In genomic region chr11:88952117-88952516, GRCm38 (mm10) we compare ENCODE assay signal across 33 mouse cellular contexts. TPM values are rescaled to one million over a fixed set of nuclear protein-coding genes. Genes with fewer than 3 reads are reported as not detected.
"Had no signal": no experiment of that assay in that cellular context is flagged by ENCODE, and none has a peak within 500 bp of the region (broad histone marks: within the 10 kb centered on the region; RNA-seq: fewer than 3 reads in every experiment).

No protein-coding gene starts in this region.

- DNase-seq: gastrocnemius, postnatal 14 days; gastrocnemius, postnatal 36 days; heart, adult 11 months; heart, adult 2 months; heart, postnatal 14 days; heart, postnatal 4 days; kidney, adult 18-20 months; kidney, adult 8-10 months; kidney, postnatal 10 days; kidney, postnatal 25 days; kidney, postnatal 4 days; left cerebral cortex, postnatal 4 days had no signal

- H3K9me3 ChIP-seq: heart, embryonic 13.5 days; heart, embryonic 15.5 days; hindbrain, embryonic 10.5 days; hindbrain, embryonic 13.5 days; hindbrain, embryonic 15.5 days; intestine, embryonic 15.5 days; limb, embryonic 13.5 days; limb, embryonic 15.5 days; liver, embryonic 12.5 days had no signal

- H3K27me3 ChIP-seq: heart, embryonic 13.5 days; heart, embryonic 15.5 days; hindbrain, embryonic 13.5 days; hindbrain, embryonic 15.5 days; intestine, embryonic 15.5 days; limb, embryonic 13.5 days; limb, embryonic 15.5 days; liver, embryonic 12.5 days had no signal

- H3K9ac ChIP-seq: heart, embryonic 13.5 days; heart, embryonic 15.5 days; hindbrain, embryonic 13.5 days; hindbrain, embryonic 15.5 days; intestine, embryonic 15.5 days; limb, embryonic 13.5 days; limb, embryonic 15.5 days; liver, embryonic 12.5 days; liver, embryonic 14.5 days had no signal

- H3K36me3 ChIP-seq: heart, embryonic 15.5 days had no signal

- H3K4me1 ChIP-seq: intestine, embryonic 15.5 days had no signal

- H3K27ac ChIP-seq: heart, adult 2 months; heart, embryonic 13.5 days; heart, embryonic 15.5 days; hindbrain, embryonic 10.5 days; hindbrain, embryonic 13.5 days; hindbrain, embryonic 15.5 days; hindbrain, postnatal 0 days; intestine, embryonic 15.5 days; layer of hippocampus, adult 2 months; limb, embryonic 13.5 days; limb, embryonic 15.5 days; liver, embryonic 12.5 days; liver, embryonic 14.5 days had no signal

- H3K4me3 ChIP-seq: heart, adult 2 months; heart, embryonic 13.5 days; heart, embryonic 15.5 days; hindbrain, embryonic 10.5 days; hindbrain, embryonic 13.5 days; hindbrain, embryonic 15.5 days; intestine, embryonic 15.5 days; layer of hippocampus, adult 2 months; limb, embryonic 13.5 days; limb, embryonic 15.5 days; liver, embryonic 12.5 days had no signal

RNA-seq across cellular contexts. Expression of gene Elobl, which starts 14.6 kb away (rescaled TPM):
- total RNA-seq: gastrocnemius, adult 18-20 months; gastrocnemius, adult 8-10 months; gastrocnemius, postnatal 14 days; gastrocnemius, postnatal 36 days; heart, adult 2 months; heart, postnatal 14 days; heart, postnatal 4 days; hindbrain, postnatal 0 days; layer of hippocampus, adult 2 months; layer of hippocampus, postnatal 10 days; layer of hippocampus, postnatal 25 days; left cerebral cortex, adult 18-20 months; left cerebral cortex, adult 8-10 months; left cerebral cortex, postnatal 10 days; left cerebral cortex, postnatal 25 days; left cerebral cortex, postnatal 4 days; liver, adult 2 months had no signal
